In the genomic region with DNA sequence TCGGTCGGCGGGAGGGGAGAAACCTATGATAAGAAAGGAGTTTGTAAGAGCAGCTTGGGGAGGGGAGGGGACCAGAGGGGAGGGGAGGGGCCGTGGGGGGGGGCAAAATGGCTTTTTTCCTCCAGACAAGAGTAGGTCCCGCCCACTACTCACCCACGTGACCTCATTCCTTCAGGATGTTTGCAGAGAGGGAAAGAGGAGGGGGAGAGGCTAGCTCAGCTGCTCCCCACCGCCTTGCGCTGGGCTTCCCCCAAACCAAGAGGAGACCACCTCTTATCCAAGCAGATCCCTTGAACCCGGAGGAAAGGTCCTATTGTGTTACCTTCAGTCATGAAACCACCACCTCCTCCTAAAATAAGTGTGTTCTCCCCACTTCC, we compare ENCODE assay signal across 7 mouse cellular contexts. TPM values are rescaled to one million over a fixed set of nuclear protein-coding genes. Genes with fewer than 3 reads are reported as not detected.
DNase-seq lines count a peak whose midpoint lies in the region; ATAC-seq and TF ChIP-seq lines count a peak whose summit lies in the region.

No protein-coding gene starts in this region.

- no peak for TF ChIP-seq CTCF in small intestine, adult 2 months (IDR thresholded peaks at IDR 0.05; ENCODE audit: extremely low read depth, insufficient read length, insufficient replicate concordance, low read depth, low read length)

- H3K4me2 ChIP-seq in midbrain, embryonic 11.5 days = peak overlapping the region; percentile 95

- peak; percentile 41; the same call in 1 of the 2 replicates for TF ChIP-seq POLR2A in small intestine, adult 2 months (IDR thresholded peaks at IDR 0.05; ENCODE audit: low read depth, low read length)

- H3K27me3 ChIP-seq in midbrain, embryonic 11.5 days (ENCODE audit: control insufficient read depth, insufficient read depth, low read length) = no peaks in the 10 kb centered on the region
- no peaks in the 10 kb centered on the region for H3K27me3 ChIP-seq in small intestine, adult 2 months (ENCODE audit: control insufficient read depth, insufficient read depth, low read length)

- H3K9me3 ChIP-seq in midbrain, embryonic 11.5 days (ENCODE audit: control insufficient read depth, low read length) = no peaks in the 10 kb centered on the region

- H3K4me1 ChIP-seq in midbrain, embryonic 11.5 days (ENCODE audit: control insufficient read depth, insufficient read depth, low read length) = peaks cover 43% of the 10 kb centered on the region
- peaks cover 9% of the 10 kb centered on the region for H3K4me1 ChIP-seq in small intestine, adult 2 months (ENCODE audit: control insufficient read depth, insufficient read depth, insufficient read length, low read length)

- DNase-seq in adrenal gland, adult 18-20 months (ENCODE audit: low spot score in 2 of 2) = peak; percentile 72 to 76
- DNase-seq in cerebellum, postnatal 4 days (ENCODE audit: low spot score in 2 of 2) = peak; percentile 56 to 88
- peak; percentile 72 to 73 for DNase-seq in gastrocnemius, adult 8-10 months (ENCODE audit: low spot score in 2 of 2)
- DNase-seq in induced T-regulatory cell, adult 2 months (ENCODE audit: low read depth) = peak; percentile 67
- peak; percentile 86 to 87 for DNase-seq in left cerebral cortex, postnatal 25 days (ENCODE audit: low spot score in 2 of 2)
- DNase-seq in midbrain, embryonic 11.5 days (ENCODE audit: low spot score, missing footprints) = peak; percentile 99

- 0% methylated on average over 6 of the region's 9 CpGs for WGBS in midbrain, embryonic 11.5 days
- 3% methylated on average over 8 of the region's 9 CpGs for WGBS in small intestine, adult 2 months

- intact Hi-C loops in left cerebral cortex, postnatal 25 days (cut with DNase I) = loop anchor here (2.0 to 10.0 kb wide), 3 partner anchors 37 to 205 kb away; a partner anchor contains a TSS

- H3K36me3 ChIP-seq in midbrain, embryonic 11.5 days (ENCODE audit: control insufficient read depth, insufficient read depth, low read length) = no peaks in the 10 kb centered on the region
- H3K36me3 ChIP-seq in small intestine, adult 2 months (ENCODE audit: control insufficient read depth, insufficient read depth, low read length) = no peaks in the 10 kb centered on the region

- peak overlapping the region; percentile 97 for H3K9ac ChIP-seq in midbrain, embryonic 11.5 days (ENCODE audit: low read length)

- peak overlapping the region; percentile 82 for H3K4me3 ChIP-seq in midbrain, embryonic 11.5 days (ENCODE audit: low read depth, low read length)
- H3K4me3 ChIP-seq in small intestine, adult 2 months (ENCODE audit: low read depth, low read length) = peak overlapping the region; percentile 84

- ATAC-seq in midbrain, embryonic 11.5 days (ENCODE audit: low FRiP score) = peak; percentile 57

- H3K27ac ChIP-seq in midbrain, embryonic 11.5 days (ENCODE audit: low read depth, low read length) = peak overlapping the region; percentile 96
- peak overlapping the region; percentile 94 for H3K27ac ChIP-seq in small intestine, adult 2 months (ENCODE audit: insufficient read depth, low read depth, low read length)

RNA-seq across cellular contexts. Expression of a gene that starts 0.7 kb away (rescaled TPM):
- 10 to 100 TPM; 18.6 to 19.5 TPM for total RNA-seq in adrenal gland, adult 18-20 months (2021)
- 1 to 10 TPM; 1.2 to 2.7 (median 1.5) TPM for total RNA-seq in gastrocnemius, adult 8-10 months (2022)
- 10 to 100 TPM; 30.1 to 30.3 TPM for total RNA-seq in left cerebral cortex, postnatal 25 days (2021)
- 13.4 and 16.1 TPM in 2 replicates for polyA plus RNA-seq in midbrain, embryonic 11.5 days (2014; fragmentation: Nextera tagmentation; extraction: Ambion mirVana)
- polyA plus RNA-seq in small intestine, adult 2 months (2012; rRNA removed) = 25.9 and 77.9 TPM in 2 replicates

RNA-seq across cellular contexts. Expression of a gene that starts 3.6 kb away (rescaled TPM):
- total RNA-seq in adrenal gland, adult 18-20 months (2021) = 100 to 1,000 TPM; 221 to 238 TPM
- total RNA-seq in gastrocnemius, adult 8-10 months (2022) = 100 to 1,000 TPM; 164 to 175 (median 171) TPM
- 100 to 1,000 TPM; 119 to 124 TPM for total RNA-seq in left cerebral cortex, postnatal 25 days (2021)
- 477 and 517 TPM in 2 replicates for polyA plus RNA-seq in midbrain, embryonic 11.5 days (2014; fragmentation: Nextera tagmentation; extraction: Ambion mirVana)
- 164 and 330 TPM in 2 replicates for polyA plus RNA-seq in small intestine, adult 2 months (2012; rRNA removed)

RNA-seq across cellular contexts. Expression of a gene that starts 14.0 kb away (rescaled TPM):
- 100 to 1,000 TPM; 165 to 273 TPM for total RNA-seq in adrenal gland, adult 18-20 months (2021)
- total RNA-seq in gastrocnemius, adult 8-10 months (2022) = 100 to 1,000 TPM; 102 to 119 (median 105) TPM
- total RNA-seq in left cerebral cortex, postnatal 25 days (2021) = 10 to 100 TPM; 46.5 to 48.8 TPM
- polyA plus RNA-seq in midbrain, embryonic 11.5 days (2014; fragmentation: Nextera tagmentation; extraction: Ambion mirVana) = 13.4 and 19.0 TPM in 2 replicates
- polyA plus RNA-seq in small intestine, adult 2 months (2012; rRNA removed) = 112 and 249 TPM in 2 replicates

RNA-seq across cellular contexts. Expression of a gene that starts 36.4 kb away (rescaled TPM):
- total RNA-seq in adrenal gland, adult 18-20 months (2021) = 10 to 100 TPM; 42.4 to 44.0 TPM
- total RNA-seq in gastrocnemius, adult 8-10 months (2022) = 10 to 100 TPM; 45.5 to 63.7 (median 51.7) TPM
- 100 to 1,000 TPM; 105 to 121 TPM for total RNA-seq in left cerebral cortex, postnatal 25 days (2021)
- 3.5 and 4.3 TPM in 2 replicates for polyA plus RNA-seq in midbrain, embryonic 11.5 days (2014; fragmentation: Nextera tagmentation; extraction: Ambion mirVana)
- polyA plus RNA-seq in small intestine, adult 2 months (2012; rRNA removed) = 18.4 and 38.6 TPM in 2 replicates

RNA-seq across cellular contexts. Expression of a gene that starts 44.9 kb away (rescaled TPM):
- total RNA-seq in adrenal gland, adult 18-20 months (2021) = 10 to 100 TPM; 22.4 to 26.5 TPM
- 10 to 100 TPM; 68.1 to 81.6 (median 73.1) TPM for total RNA-seq in gastrocnemius, adult 8-10 months (2022)
- 100 to 1,000 TPM; 111 to 118 TPM for total RNA-seq in left cerebral cortex, postnatal 25 days (2021)
- polyA plus RNA-seq in midbrain, embryonic 11.5 days (2014; fragmentation: Nextera tagmentation; extraction: Ambion mirVana) = 2.4 TPM in 2 replicates
- 2.0 and 3.4 TPM in 2 replicates for polyA plus RNA-seq in small intestine, adult 2 months (2012; rRNA removed)

Comparison
In these comparisons a context has a peak if more than half of its experiments do, and no peak if none do; other contexts are left out.
1. Peak in every context shown above with its lines: DNase-seq, ATAC-seq, H3K4me3 ChIP-seq and H3K27ac ChIP-seq.
2. RNA of a gene that starts 0.7 kb away (total RNA-seq): 30.1 to 30.3 TPM in left cerebral cortex, postnatal 25 days and 18.6 to 19.5 TPM in adrenal gland, adult 18-20 months; 1.2 to 2.7 TPM in gastrocnemius, adult 8-10 months; every median in the first group is over 4 times any median in the second.